Mouse (Mus musculus): ENCODE measurements at regions not wholly inside any gene's neighbourhood (a gene's known extent, or its start where the extent isn't known, plus 50 kb on each side); places are given as distances from the start of the nearest gene placed in this dataset.

- TF ChIP-seq POLR2A (IDR thresholded peaks at IDR 0.05; ENCODE audit: low read depth, low read length) (no peak), CTCF (conservative IDR thresholded peaks at IDR 0.05; ENCODE audit: insufficient read depth, insufficient read length, low read depth, low read length) (no peak)
These were observed 110.5 kb upstream of the Spon1 start for GRCm38 (mm10) chr7:113655336-113655735.
